Mouse (Mus musculus): ENCODE measurements at regions not wholly inside any gene's neighbourhood (a gene's known extent, or its start where the extent isn't known, plus 50 kb on each side); places are given as distances from the start of the nearest gene placed in this dataset.

- WGBS: 75% methylated on average over 1 of the region's 1 CpGs
- H3K27ac ChIP-seq (ENCODE audit: low read depth, low read length): no peak overlapping the region
- ATAC-seq (ENCODE audit: low FRiP score) (no peak), DNase-seq (ENCODE audit: low spot score) (no peak)
- no peaks in the 10 kb centered on the region for H3K9me3 ChIP-seq (ENCODE audit: control insufficient read depth, low read length)
- H3K4me1 ChIP-seq (replicated peaks; ENCODE audit: control insufficient read depth, insufficient read depth, low read length): no peaks in the 10 kb centered on the region
- no peak overlapping the region for H3K9ac ChIP-seq (ENCODE audit: low read depth, low read length)
- no peaks in the 10 kb centered on the region for H3K27me3 ChIP-seq (ENCODE audit: control insufficient read depth, insufficient read depth, low read length)
- H3K36me3 ChIP-seq (ENCODE audit: control insufficient read depth, insufficient read depth, low read length): no peaks in the 10 kb centered on the region
- H3K4me2 ChIP-seq (replicated peaks; ENCODE audit: low read depth, low read length): no peak overlapping the region
- H3K4me3 ChIP-seq (ENCODE audit: low read depth, low read length): no peak overlapping the region
Observed at GRCm38 (mm10) chr13:20009164-20009563, 81.2 kb upstream of the Elmo1 start.

- H3K9me3 ChIP-seq (ENCODE audit: control insufficient read depth, low read length): no peaks in the 10 kb centered on the region
- no peak for DNase-seq (ENCODE audit: low spot score)
- 92% methylated on average over 2 of the region's 2 CpGs for WGBS
- no peaks in the 10 kb centered on the region for H3K4me1 ChIP-seq (replicated peaks; ENCODE audit: control insufficient read depth, insufficient read depth, low read length)
- no peak overlapping the region for H3K27ac ChIP-seq (ENCODE audit: low read depth, low read length)
- no peak overlapping the region for H3K9ac ChIP-seq (ENCODE audit: low read depth, low read length)
- no peaks in the 10 kb centered on the region for H3K27me3 ChIP-seq (ENCODE audit: control insufficient read depth, insufficient read depth, low read length)
- no peaks in the 10 kb centered on the region for H3K36me3 ChIP-seq (ENCODE audit: control insufficient read depth, insufficient read depth, low read length)
- H3K4me2 ChIP-seq (replicated peaks; ENCODE audit: low read depth, low read length): no peak overlapping the region
- H3K4me3 ChIP-seq (ENCODE audit: low read depth, low read length): no peak overlapping the region
- no peak for ATAC-seq (ENCODE audit: low FRiP score)
Observed at GRCm38 (mm10) chr13:20007561-20007960, 82.8 kb upstream of the Elmo1 start.

- DNase-seq (ENCODE audit: low spot score): no peak
- Histone ChIP-seq H3K27ac (ENCODE audit: low read depth, low read length) (no peak overlapping the region), H3K4me1 (replicated peaks; ENCODE audit: control insufficient read depth, insufficient read depth, low read length) (no peaks in the 10 kb centered on the region), H3K9ac (ENCODE audit: low read depth, low read length) (no peak overlapping the region), H3K36me3 (ENCODE audit: control insufficient read depth, insufficient read depth, low read length) (no peaks in the 10 kb centered on the region), H3K27me3 (ENCODE audit: control insufficient read depth, insufficient read depth, low read length) (no peaks in the 10 kb centered on the region), H3K4me3 (ENCODE audit: low read depth, low read length) (no peak overlapping the region), H3K4me2 (replicated peaks; ENCODE audit: low read depth, low read length) (no peak overlapping the region), H3K9me3 (ENCODE audit: control insufficient read depth, low read length) (no peaks in the 10 kb centered on the region)
- ATAC-seq (ENCODE audit: low FRiP score): no peak
- 76% methylated on average over 2 of the region's 2 CpGs for WGBS
Observed at GRCm38 (mm10) chr13:19997606-19998005, 92.8 kb upstream of the Elmo1 start.

GRCm38 (mm10) chr13:19975621-19976020 is 114.8 kb upstream of the Elmo1 start:
- Histone ChIP-seq H3K4me1 (replicated peaks; ENCODE audit: control insufficient read depth, insufficient read depth, low read length) (no peaks in the 10 kb centered on the region), H3K36me3 (ENCODE audit: control insufficient read depth, insufficient read depth, low read length) (no peaks in the 10 kb centered on the region), H3K4me2 (replicated peaks; ENCODE audit: low read depth, low read length) (no peak overlapping the region), H3K9me3 (ENCODE audit: control insufficient read depth, low read length) (no peaks in the 10 kb centered on the region), H3K9ac (ENCODE audit: low read depth, low read length) (no peak overlapping the region), H3K4me3 (ENCODE audit: low read depth, low read length) (no peak overlapping the region), H3K27me3 (ENCODE audit: control insufficient read depth, insufficient read depth, low read length) (no peaks in the 10 kb centered on the region), H3K27ac (ENCODE audit: low read depth, low read length) (no peak overlapping the region)
- ATAC-seq (ENCODE audit: low FRiP score) (no peak), DNase-seq (ENCODE audit: low spot score) (no peak)

GRCm38 (mm10) chr13:19966566-19966965 is 123.8 kb upstream of the Elmo1 start:
- H3K9ac ChIP-seq (ENCODE audit: low read depth, low read length): no peak overlapping the region
- H3K36me3 ChIP-seq (ENCODE audit: control insufficient read depth, insufficient read depth, low read length): no peaks in the 10 kb centered on the region
- H3K27me3 ChIP-seq (ENCODE audit: control insufficient read depth, insufficient read depth, low read length): no peaks in the 10 kb centered on the region
- ATAC-seq (ENCODE audit: low FRiP score) (no peak), DNase-seq (ENCODE audit: low spot score) (no peak)
- H3K4me3 ChIP-seq (ENCODE audit: low read depth, low read length): no peak overlapping the region
- no peak overlapping the region for H3K4me2 ChIP-seq (replicated peaks; ENCODE audit: low read depth, low read length)
- H3K9me3 ChIP-seq (ENCODE audit: control insufficient read depth, low read length): no peaks in the 10 kb centered on the region
- 94% methylated on average over 1 of the region's 1 CpGs for WGBS
- no peaks in the 10 kb centered on the region for H3K4me1 ChIP-seq (replicated peaks; ENCODE audit: control insufficient read depth, insufficient read depth, low read length)
- no peak overlapping the region for H3K27ac ChIP-seq (ENCODE audit: low read depth, low read length)

- no peaks in the 10 kb centered on the region for H3K9me3 ChIP-seq (ENCODE audit: control insufficient read depth, low read length)
- no peak overlapping the region for H3K4me2 ChIP-seq (replicated peaks; ENCODE audit: low read depth, low read length)
- no peak overlapping the region for H3K9ac ChIP-seq (ENCODE audit: low read depth, low read length)
- H3K4me1 ChIP-seq (replicated peaks; ENCODE audit: control insufficient read depth, insufficient read depth, low read length): no peaks in the 10 kb centered on the region
- no peaks in the 10 kb centered on the region for H3K36me3 ChIP-seq (ENCODE audit: control insufficient read depth, insufficient read depth, low read length)
- ATAC-seq (ENCODE audit: low FRiP score): no peak
- DNase-seq (ENCODE audit: low spot score): no peak
- no peak overlapping the region for H3K4me3 ChIP-seq (ENCODE audit: low read depth, low read length)
- H3K27ac ChIP-seq (ENCODE audit: low read depth, low read length): no peak overlapping the region
- no peaks in the 10 kb centered on the region for H3K27me3 ChIP-seq (ENCODE audit: control insufficient read depth, insufficient read depth, low read length)
- 62% methylated on average over 3 of the region's 3 CpGs for WGBS
Observed at GRCm38 (mm10) chr13:19963031-19963430, 127.4 kb upstream of the Elmo1 start.

- WGBS: 93% methylated on average over 6 of the region's 6 CpGs
- Histone ChIP-seq H3K36me3 (ENCODE audit: control insufficient read depth, insufficient read depth, low read length) (no peaks in the 10 kb centered on the region), H3K27me3 (ENCODE audit: control insufficient read depth, insufficient read depth, low read length) (no peaks in the 10 kb centered on the region), H3K4me1 (replicated peaks; ENCODE audit: control insufficient read depth, insufficient read depth, low read length) (no peaks in the 10 kb centered on the region), H3K4me3 (ENCODE audit: low read depth, low read length) (no peak overlapping the region), H3K9ac (ENCODE audit: low read depth, low read length) (no peak overlapping the region), H3K27ac (ENCODE audit: low read depth, low read length) (no peak overlapping the region), H3K9me3 (ENCODE audit: control insufficient read depth, low read length) (no peaks in the 10 kb centered on the region), H3K4me2 (replicated peaks; ENCODE audit: low read depth, low read length) (no peak overlapping the region)
- DNase-seq (ENCODE audit: low spot score): no peak
- ATAC-seq (ENCODE audit: low FRiP score): no peak
Observed at GRCm38 (mm10) chr13:19928761-19929160, 104.7 kb upstream of the Gpr141 start.

- Histone ChIP-seq H3K4me3 (ENCODE audit: low read depth, low read length) (no peak overlapping the region), H3K36me3 (ENCODE audit: control insufficient read depth, insufficient read depth, low read length) (no peaks in the 10 kb centered on the region), H3K9me3 (ENCODE audit: control insufficient read depth, low read length) (no peaks in the 10 kb centered on the region), H3K4me2 (replicated peaks; ENCODE audit: low read depth, low read length) (no peak overlapping the region), H3K4me1 (replicated peaks; ENCODE audit: control insufficient read depth, insufficient read depth, low read length) (no peaks in the 10 kb centered on the region), H3K27me3 (ENCODE audit: control insufficient read depth, insufficient read depth, low read length) (no peaks in the 10 kb centered on the region), H3K9ac (ENCODE audit: low read depth, low read length) (no peak overlapping the region), H3K27ac (ENCODE audit: low read depth, low read length) (no peak overlapping the region)
- ATAC-seq (ENCODE audit: low FRiP score) (no peak), DNase-seq (ENCODE audit: low spot score) (no peak)
- 84% methylated on average over 3 of the region's 3 CpGs for WGBS
Observed at GRCm38 (mm10) chr13:19927807-19928206, 103.8 kb upstream of the Gpr141 start.

- H3K4me3 ChIP-seq (ENCODE audit: low read depth, low read length): no peak overlapping the region
- no peak overlapping the region for H3K27ac ChIP-seq (ENCODE audit: low read depth, low read length)
- WGBS: 85% methylated on average over 1 of the region's 1 CpGs
- H3K9me3 ChIP-seq (ENCODE audit: control insufficient read depth, low read length): no peaks in the 10 kb centered on the region
- no peaks in the 10 kb centered on the region for H3K36me3 ChIP-seq (ENCODE audit: control insufficient read depth, insufficient read depth, low read length)
- H3K9ac ChIP-seq (ENCODE audit: low read depth, low read length): no peak overlapping the region
- DNase-seq (ENCODE audit: low spot score): peak; percentile 38
- no peak overlapping the region for H3K4me2 ChIP-seq (replicated peaks; ENCODE audit: low read depth, low read length)
- ATAC-seq (ENCODE audit: low FRiP score): peak; percentile 72
- H3K27me3 ChIP-seq (ENCODE audit: control insufficient read depth, insufficient read depth, low read length): no peaks in the 10 kb centered on the region
- no peaks in the 10 kb centered on the region for H3K4me1 ChIP-seq (replicated peaks; ENCODE audit: control insufficient read depth, insufficient read depth, low read length)
Observed at GRCm38 (mm10) chr13:19921084-19921827, 97.2 kb upstream of the Gpr141 start.
